Comparison of ENCODE assay signal across 11 mouse cellular contexts in genomic region chr4:47400314-47400713, GRCm38 (mm10).
"Had no signal": no experiment of that assay in that cellular context is flagged by ENCODE, and none has a peak within 500 bp of the region (broad histone marks: within the 10 kb centered on the region; RNA-seq: fewer than 3 reads in every experiment).

No protein-coding gene starts in this region.

- DNase-seq: liver, postnatal 0 days had no signal

- H3K4me1 ChIP-seq: limb, embryonic 12.5 days; limb, embryonic 15.5 days; midbrain, embryonic 10.5 days; midbrain, embryonic 13.5 days had no signal

- H3K4me3 ChIP-seq: limb, embryonic 12.5 days; limb, embryonic 15.5 days; midbrain, embryonic 10.5 days; midbrain, embryonic 13.5 days; myocyte had no signal

- H3K9me3 ChIP-seq: limb, embryonic 12.5 days; limb, embryonic 15.5 days; midbrain, embryonic 10.5 days; midbrain, embryonic 13.5 days had no signal

- H3K4me2 ChIP-seq: limb, embryonic 12.5 days; limb, embryonic 15.5 days; liver, embryonic 11.5 days; lung, embryonic 14.5 days; midbrain, embryonic 13.5 days had no signal

- H3K9ac ChIP-seq: limb, embryonic 12.5 days; limb, embryonic 15.5 days; liver, embryonic 14.5 days; liver, postnatal 0 days; lung, embryonic 14.5 days; midbrain, embryonic 13.5 days had no signal

- H3K27me3 ChIP-seq: limb, embryonic 12.5 days; limb, embryonic 15.5 days; midbrain, embryonic 13.5 days had no signal

- ATAC-seq: liver, postnatal 0 days; midbrain, embryonic 13.5 days; midbrain, embryonic 16.5 days had no signal

- H3K27ac ChIP-seq: limb, embryonic 12.5 days; limb, embryonic 15.5 days; liver, embryonic 14.5 days; midbrain, embryonic 10.5 days; midbrain, embryonic 13.5 days; stomach, postnatal 0 days had no signal
